Mouse (Mus musculus): ENCODE results near the gene Tm4sf19.
"Not testable (repeated sequence)": the region's sequence is repeated elsewhere in the genome, so short reads cannot be mapped to it uniquely, and the experiment has no call there.

Tm4sf19 gene

GRCm38 (mm10) chr16:32430474-32431046 lies 30.3 kb downstream of the Tm4sf19 start, which contains the start of gene Pcyt1a:
Gene Pcyt1a, plus strand, starts transcription at chr16:32430921.
- DNase-seq (ENCODE audit: low spot score) = peak; percentile 82

- no peak for DNase-seq (ENCODE audit: low spot score)
These were observed 30.8 kb downstream of the Tm4sf19 start for GRCm38 (mm10) chr16:32431047-32431591.

- DNase-seq (ENCODE audit: low spot score) = no peak
These were observed 31.6 kb downstream of the Tm4sf19 start for GRCm38 (mm10) chr16:32431926-32432325.

GRCm38 (mm10) chr16:32433138-32433537 lies 32.8 kb downstream of the Tm4sf19 start:
- no peak for DNase-seq (ENCODE audit: low spot score)

- no peak for DNase-seq (ENCODE audit: low spot score)
These were observed 33.8 kb downstream of the Tm4sf19 start for GRCm38 (mm10) chr16:32434066-32434465.

GRCm38 (mm10) chr16:32434691-32435090 lies 34.4 kb downstream of the Tm4sf19 start:
- no peak for DNase-seq (ENCODE audit: low spot score)

- DNase-seq (ENCODE audit: low spot score) = no peak
These were observed 36.4 kb downstream of the Tm4sf19 start for GRCm38 (mm10) chr16:32436657-32437056.

- DNase-seq (ENCODE audit: low spot score) = no peak
These were observed 37.0 kb downstream of the Tm4sf19 start for GRCm38 (mm10) chr16:32437266-32437665.

GRCm38 (mm10) chr16:32441432-32441831 lies 41.1 kb downstream of the Tm4sf19 start:
- no peak for DNase-seq (ENCODE audit: low spot score)

GRCm38 (mm10) chr16:32444615-32445014 lies 44.3 kb downstream of the Tm4sf19 start:
- not testable (repeated sequence) for DNase-seq (ENCODE audit: low spot score)

- DNase-seq (ENCODE audit: low spot score) = no peak
These were observed 45.3 kb downstream of the Tm4sf19 start for GRCm38 (mm10) chr16:32445558-32445957.

- DNase-seq (ENCODE audit: low spot score) = no peak
These were observed 46.3 kb downstream of the Tm4sf19 start for GRCm38 (mm10) chr16:32446563-32447138.

GRCm38 (mm10) chr16:32449665-32450064 lies 49.4 kb downstream of the Tm4sf19 start:
- no peak for DNase-seq (ENCODE audit: low spot score)

- DNase-seq (ENCODE audit: low spot score) = no peak
These were observed 49.8 kb downstream of the Tm4sf19 start for GRCm38 (mm10) chr16:32450133-32450532.

- no peak for DNase-seq (ENCODE audit: low spot score)
These were observed 52.8 kb downstream of the Tm4sf19 start for GRCm38 (mm10) chr16:32453102-32453501.

- DNase-seq (ENCODE audit: low spot score) = no peak
These were observed 54.3 kb downstream of the Tm4sf19 start for GRCm38 (mm10) chr16:32454646-32455045.

GRCm38 (mm10) chr16:32456086-32456485 lies 55.8 kb downstream of the Tm4sf19 start:
- no peak for DNase-seq (ENCODE audit: low spot score)

GRCm38 (mm10) chr16:32456761-32457160 lies 56.5 kb downstream of the Tm4sf19 start:
- DNase-seq (ENCODE audit: low spot score) = no peak
